Mouse (Mus musculus): ENCODE data around the gene Myo1a. TPM values are rescaled to one million over a fixed set of nuclear protein-coding genes. Genes with fewer than 3 reads are reported as not detected.

The Myo1a gene
- total RNA-seq, 1 experiment: 1.7 TPM

- Histone ChIP-seq H3K27ac (ENCODE audit: insufficient read depth, low read depth, low read length, poor library complexity, severe bottlenecking) (no peak overlapping the region; the same call in 1 of the 2 replicates), H3K4me3 (ENCODE audit: insufficient read depth in 1 of 2, low read depth in 1 of 2, low read length in 2 of 2, poor library complexity in 1 of 2, severe bottlenecking in 1 of 2) (no peak overlapping the region), H3K36me3 (ENCODE audit: control insufficient read depth, insufficient read depth, low read length, poor library complexity, severe bottlenecking) (no peaks in the 10 kb centered on the region), H3K9me3 (ENCODE audit: control insufficient read depth, insufficient read depth, low read depth, low read length) (no peaks in the 10 kb centered on the region), H3K4me1 (ENCODE audit: control insufficient read depth in 2 of 2, insufficient read depth in 2 of 2, low read length in 2 of 2, poor library complexity in 1 of 2) (peaks cover 4 to 22% of the 10 kb centered on the region in 2 experiments; a peak in 1 of 4 replicates), H3K9ac (ENCODE audit: insufficient read depth, low read depth, low read length, poor library complexity, severe bottlenecking) (no peak overlapping the region)
- in situ Hi-C loops (cut with MboI; ENCODE audit: low sequenced_read_pairs in 2 of 2, unreplicated experiment in 2 of 2): no loop called here
- TF ChIP-seq ZC3H11A (IDR thresholded peaks at IDR 0.05; ENCODE audit: borderline replicate concordance, low read depth, low read length) (no peak), ZNF384 (IDR thresholded peaks at IDR 0.05; ENCODE audit: low read depth, low read length) (no peak), CHD2 (IDR thresholded peaks at IDR 0.05; ENCODE audit: low read depth, low read length) (no peak), HCFC1 (IDR thresholded peaks at IDR 0.05; ENCODE audit: borderline replicate concordance, insufficient read depth, low read length) (no peak), MAFK (IDR thresholded peaks at IDR 0.05; ENCODE audit: insufficient read depth, low read depth, low read length) (no peak)
- no peak for DNase-seq (ENCODE audit: low read depth, low spot score)
These were observed 20.2 kb downstream of the Myo1a start for GRCm38 (mm10) chr10:127725136-127725535.

- H3K36me3 ChIP-seq (ENCODE audit: control insufficient read depth, insufficient read depth, low read length, poor library complexity, severe bottlenecking): no peaks in the 10 kb centered on the region
- no peak overlapping the region for H3K9ac ChIP-seq (ENCODE audit: insufficient read depth, low read depth, low read length, poor library complexity, severe bottlenecking)
- no peak for TF ChIP-seq MAFK (IDR thresholded peaks at IDR 0.05; ENCODE audit: insufficient read depth, low read depth, low read length)
- no peak for TF ChIP-seq CHD2 (IDR thresholded peaks at IDR 0.05; ENCODE audit: low read depth, low read length)
- TF ChIP-seq ZC3H11A (IDR thresholded peaks at IDR 0.05; ENCODE audit: borderline replicate concordance, low read depth, low read length): no peak
- TF ChIP-seq HCFC1 (IDR thresholded peaks at IDR 0.05; ENCODE audit: borderline replicate concordance, insufficient read depth, low read length): no peak
- no peak for TF ChIP-seq ZNF384 (IDR thresholded peaks at IDR 0.05; ENCODE audit: low read depth, low read length)
- in situ Hi-C loops (cut with MboI; ENCODE audit: low sequenced_read_pairs in 2 of 2, unreplicated experiment in 2 of 2): no loop called here
- H3K4me1 ChIP-seq (ENCODE audit: control insufficient read depth in 2 of 2, insufficient read depth in 2 of 2, low read length in 2 of 2, poor library complexity in 1 of 2): peaks cover 6 to 7% of the 10 kb centered on the region in 2 experiments; a peak in 1 of 4 replicates
- no peak for DNase-seq (ENCODE audit: low read depth, low spot score)
- H3K9me3 ChIP-seq (ENCODE audit: control insufficient read depth, insufficient read depth, low read depth, low read length): no peaks in the 10 kb centered on the region
- H3K4me3 ChIP-seq (ENCODE audit: insufficient read depth in 1 of 2, low read depth in 1 of 2, low read length in 2 of 2, poor library complexity in 1 of 2, severe bottlenecking in 1 of 2): no peak overlapping the region
- no peak overlapping the region for H3K27ac ChIP-seq (ENCODE audit: insufficient read depth, low read depth, low read length, poor library complexity, severe bottlenecking)
These were observed 23.5 kb downstream of the Myo1a start for GRCm38 (mm10) chr10:127728437-127728836.

- H3K4me3 ChIP-seq (ENCODE audit: insufficient read depth in 1 of 2, low read depth in 1 of 2, low read length in 2 of 2, poor library complexity in 1 of 2, severe bottlenecking in 1 of 2): no peak overlapping the region
- H3K36me3 ChIP-seq (ENCODE audit: control insufficient read depth, insufficient read depth, low read length, poor library complexity, severe bottlenecking): no peaks in the 10 kb centered on the region
- H3K9me3 ChIP-seq (ENCODE audit: control insufficient read depth, insufficient read depth, low read depth, low read length): no peaks in the 10 kb centered on the region
- no peak for DNase-seq (ENCODE audit: low read depth, low spot score)
- peaks cover 7 to 13% of the 10 kb centered on the region in 2 experiments; a peak in 1 of 4 replicates for H3K4me1 ChIP-seq (ENCODE audit: control insufficient read depth in 2 of 2, insufficient read depth in 2 of 2, low read length in 2 of 2, poor library complexity in 1 of 2)
- in situ Hi-C loops (cut with MboI; ENCODE audit: low sequenced_read_pairs in 2 of 2, unreplicated experiment in 2 of 2): no loop called here
- TF ChIP-seq HCFC1 (IDR thresholded peaks at IDR 0.05; ENCODE audit: borderline replicate concordance, insufficient read depth, low read length) (no peak), ZC3H11A (IDR thresholded peaks at IDR 0.05; ENCODE audit: borderline replicate concordance, low read depth, low read length) (no peak), CHD2 (IDR thresholded peaks at IDR 0.05; ENCODE audit: low read depth, low read length) (no peak), ZNF384 (IDR thresholded peaks at IDR 0.05; ENCODE audit: low read depth, low read length) (no peak), MAFK (IDR thresholded peaks at IDR 0.05; ENCODE audit: insufficient read depth, low read depth, low read length) (no peak)
- no peak overlapping the region for H3K27ac ChIP-seq (ENCODE audit: insufficient read depth, low read depth, low read length, poor library complexity, severe bottlenecking)
- H3K9ac ChIP-seq (ENCODE audit: insufficient read depth, low read depth, low read length, poor library complexity, severe bottlenecking): no peak overlapping the region
These were observed 25.4 kb downstream of the Myo1a start for GRCm38 (mm10) chr10:127730285-127730932.

- in situ Hi-C loops (cut with MboI; ENCODE audit: low sequenced_read_pairs in 2 of 2, unreplicated experiment in 2 of 2): no loop called here
- Histone ChIP-seq H3K27ac (ENCODE audit: insufficient read depth, low read depth, low read length, poor library complexity, severe bottlenecking) (no peak overlapping the region), H3K4me1 (ENCODE audit: control insufficient read depth in 2 of 2, insufficient read depth in 2 of 2, low read length in 2 of 2, poor library complexity in 1 of 2) (peaks cover 7 to 13% of the 10 kb centered on the region in 2 experiments; a peak in 1 of 4 replicates), H3K4me3 (ENCODE audit: insufficient read depth in 1 of 2, low read depth in 1 of 2, low read length in 2 of 2, poor library complexity in 1 of 2, severe bottlenecking in 1 of 2) (no peak overlapping the region), H3K9me3 (ENCODE audit: control insufficient read depth, insufficient read depth, low read depth, low read length) (no peaks in the 10 kb centered on the region), H3K36me3 (ENCODE audit: control insufficient read depth, insufficient read depth, low read length, poor library complexity, severe bottlenecking) (no peaks in the 10 kb centered on the region), H3K9ac (ENCODE audit: insufficient read depth, low read depth, low read length, poor library complexity, severe bottlenecking) (no peak overlapping the region)
- DNase-seq (ENCODE audit: low read depth, low spot score): no peak
- TF ChIP-seq HCFC1 (IDR thresholded peaks at IDR 0.05; ENCODE audit: borderline replicate concordance, insufficient read depth, low read length): no peak
These were observed 26.0 kb downstream of the Myo1a start for GRCm38 (mm10) chr10:127730933-127731310.

GRCm38 (mm10) chr10:127731397-127731796 lies 26.4 kb downstream of the Myo1a start:
- Histone ChIP-seq H3K36me3 (ENCODE audit: control insufficient read depth, insufficient read depth, low read length, poor library complexity, severe bottlenecking) (no peaks in the 10 kb centered on the region), H3K9me3 (ENCODE audit: control insufficient read depth, insufficient read depth, low read depth, low read length) (no peaks in the 10 kb centered on the region), H3K4me3 (ENCODE audit: insufficient read depth in 1 of 2, low read depth in 1 of 2, low read length in 2 of 2, poor library complexity in 1 of 2, severe bottlenecking in 1 of 2) (no peak overlapping the region), H3K27ac (ENCODE audit: insufficient read depth, low read depth, low read length, poor library complexity, severe bottlenecking) (no peak overlapping the region), H3K9ac (ENCODE audit: insufficient read depth, low read depth, low read length, poor library complexity, severe bottlenecking) (no peak overlapping the region), H3K4me1 (ENCODE audit: control insufficient read depth in 2 of 2, insufficient read depth in 2 of 2, low read length in 2 of 2, poor library complexity in 1 of 2) (peaks cover 7 to 13% of the 10 kb centered on the region in 2 experiments; a peak in 1 of 4 replicates)
- no peak for DNase-seq (ENCODE audit: low read depth, low spot score)
- in situ Hi-C loops (cut with MboI; ENCODE audit: low sequenced_read_pairs in 2 of 2, unreplicated experiment in 2 of 2): no loop called here
- no peak for TF ChIP-seq HCFC1 (IDR thresholded peaks at IDR 0.05; ENCODE audit: borderline replicate concordance, insufficient read depth, low read length)
- no peak for TF ChIP-seq CHD2 (IDR thresholded peaks at IDR 0.05; ENCODE audit: low read depth, low read length)
- no peak for TF ChIP-seq MAFK (IDR thresholded peaks at IDR 0.05; ENCODE audit: insufficient read depth, low read depth, low read length)
- TF ChIP-seq ZNF384 (IDR thresholded peaks at IDR 0.05; ENCODE audit: low read depth, low read length): no peak
- no peak for TF ChIP-seq ZC3H11A (IDR thresholded peaks at IDR 0.05; ENCODE audit: borderline replicate concordance, low read depth, low read length)

Measured in ES-E14 (cell line).